Mouse (Mus musculus): ENCODE results near the gene Pex11a. TPM values are rescaled to one million over a fixed set of nuclear protein-coding genes. Genes with fewer than 3 reads are reported as not detected.

Gene Pex11a
- 3.9 TPM for polyA plus RNA-seq (2015; fragmentation: Illumina TruSeq; extraction: RNeasy Lipid Tissue Mini Kit (QIAGEN cat#74804); ENCODE audit: insufficient read depth, low replicate concordance)

DNA sequence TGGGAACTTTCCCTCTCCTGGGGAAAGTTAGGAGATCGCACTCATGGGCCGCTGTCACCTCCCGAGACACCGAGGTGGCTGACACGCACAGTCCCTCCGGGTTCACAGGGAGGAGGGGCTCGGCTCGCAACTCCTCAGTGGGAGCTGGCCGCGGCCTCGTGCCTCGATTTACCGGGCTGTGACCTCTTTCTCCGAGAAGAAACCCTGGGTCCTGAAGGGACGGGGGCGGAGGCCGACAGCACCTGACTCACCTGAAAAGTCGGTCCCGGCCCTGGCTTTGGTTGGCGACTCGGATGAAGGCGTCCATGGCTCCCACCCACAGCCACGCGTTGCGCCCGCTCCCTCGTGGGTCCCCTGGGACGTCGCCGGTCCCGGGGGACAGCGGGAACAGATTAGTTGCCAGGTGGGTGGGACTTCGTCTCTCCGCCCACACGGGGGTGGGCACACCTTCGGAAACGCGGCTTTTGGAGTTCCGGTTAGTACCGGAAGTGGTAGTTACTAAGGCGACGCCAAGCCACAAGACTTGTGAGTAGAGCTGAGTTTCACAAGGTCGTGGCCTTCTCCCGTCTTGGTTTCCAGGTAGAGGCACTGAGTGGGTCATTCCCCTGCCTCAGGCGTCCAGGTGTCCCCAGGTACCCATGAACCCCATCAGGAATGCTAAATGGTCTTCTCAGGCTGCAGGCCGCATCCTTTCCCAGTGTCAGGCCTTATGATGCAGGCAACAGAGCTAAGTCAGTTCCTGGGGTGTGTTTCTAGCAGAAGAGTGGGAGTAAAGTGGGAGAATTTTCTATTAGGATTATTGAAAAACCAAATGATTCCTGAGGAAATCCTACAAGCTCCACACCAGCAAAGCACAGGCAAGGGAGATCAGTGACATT lies at the start of gene Pex11a, which contains the start of gene Wdr93:
Pex11a (minus strand) TSS at position 473 of the 878 bp plus-strand sequence.
Wdr93 (plus strand) TSS at position 505 of the 878 bp plus-strand sequence.

DNA sequence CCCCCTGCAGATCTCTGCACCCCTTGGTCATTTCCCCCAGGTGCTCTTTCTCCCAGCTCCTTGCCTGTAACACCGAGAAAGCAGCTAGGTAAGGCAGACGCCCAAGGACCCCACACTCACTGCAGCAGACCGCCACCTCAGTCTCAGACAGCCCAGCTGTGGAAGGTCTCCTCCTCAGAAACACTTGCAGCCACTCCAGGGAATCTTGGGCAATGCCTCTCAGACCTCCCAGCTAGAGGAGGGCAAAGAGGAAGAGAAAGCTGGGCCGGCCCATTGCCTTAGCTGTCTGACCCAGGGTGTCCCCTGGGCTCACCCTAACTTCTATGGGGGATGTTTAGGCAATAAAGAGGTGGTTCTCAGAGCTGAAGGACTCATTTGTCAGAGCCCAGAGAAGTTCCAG lies 10.3 kb downstream of the Pex11a start, which contains the start of gene Plin1:
Plin1 (minus strand) TSS at position 282 of the 400 bp plus-strand sequence.

DNA sequence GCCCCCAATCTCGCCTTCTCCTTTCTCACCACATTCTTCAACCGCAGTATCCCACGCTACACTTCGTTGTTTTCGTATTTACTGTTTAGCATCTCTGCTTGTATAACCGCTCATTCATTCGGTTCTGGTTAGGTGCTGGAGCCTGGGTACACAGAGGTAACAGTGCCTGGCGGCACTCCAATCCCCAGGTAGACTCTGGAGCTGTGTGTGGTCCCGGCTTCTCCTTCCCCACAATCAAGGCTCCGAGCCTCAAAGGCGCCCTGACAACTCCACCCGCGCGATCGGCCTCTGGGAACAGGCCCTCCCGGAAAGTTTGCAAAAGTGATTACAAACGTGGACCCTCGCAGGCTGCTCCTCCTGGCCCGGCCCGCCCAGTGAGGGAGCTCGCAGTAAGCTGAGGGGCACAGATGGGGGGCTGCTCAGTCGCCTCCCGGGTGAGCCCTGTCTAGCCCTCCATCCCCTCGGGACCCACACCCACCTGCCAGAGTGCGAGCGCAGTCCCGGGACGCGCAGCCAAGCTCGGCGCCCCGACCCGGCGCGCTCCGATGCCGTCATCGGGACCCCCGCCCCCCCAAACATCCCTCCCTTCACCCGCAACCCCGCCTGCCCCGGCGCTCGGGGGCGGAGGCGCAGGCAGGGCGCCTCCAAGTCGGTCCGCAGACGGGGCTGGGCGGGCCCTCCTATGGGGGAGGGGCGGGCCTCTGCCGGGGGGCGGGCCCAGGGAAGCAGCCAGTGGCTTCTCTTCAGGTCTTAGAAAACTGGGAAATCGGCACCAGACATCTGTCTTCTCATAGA lies 27.5 kb downstream of the Pex11a start, which contains the start of gene Kif7:
Kif7 (minus strand) TSS at position 534 of the 795 bp plus-strand sequence.

Other genes with a start within 250 kb of the Pex11a start
- not detected for gene Rhcg, start 125.5 kb downstream of the Pex11a start, polyA plus RNA-seq (2015; fragmentation: Illumina TruSeq; extraction: RNeasy Lipid Tissue Mini Kit (QIAGEN cat#74804); ENCODE audit: insufficient read depth, low replicate concordance)
- 3.0 TPM for gene Ticrr, start 82.9 kb downstream of the Pex11a start, polyA plus RNA-seq (2015; fragmentation: Illumina TruSeq; extraction: RNeasy Lipid Tissue Mini Kit (QIAGEN cat#74804); ENCODE audit: insufficient read depth, low replicate concordance)
- 0.47 TPM for gene Kif7, start 27.4 kb downstream of the Pex11a start, polyA plus RNA-seq (2015; fragmentation: Illumina TruSeq; extraction: RNeasy Lipid Tissue Mini Kit (QIAGEN cat#74804); ENCODE audit: insufficient read depth, low replicate concordance)
- gene Plin1, start 10.2 kb downstream of the Pex11a start, polyA plus RNA-seq (2015; fragmentation: Illumina TruSeq; extraction: RNeasy Lipid Tissue Mini Kit (QIAGEN cat#74804); ENCODE audit: insufficient read depth, low replicate concordance), result 0.76 TPM
- not detected for gene Wdr93, start within 50 bp of the Pex11a start, polyA plus RNA-seq (2015; fragmentation: Illumina TruSeq; extraction: RNeasy Lipid Tissue Mini Kit (QIAGEN cat#74804); ENCODE audit: insufficient read depth, low replicate concordance)
- not detected for gene Mesp1, start 50.7 kb upstream of the Pex11a start, polyA plus RNA-seq (2015; fragmentation: Illumina TruSeq; extraction: RNeasy Lipid Tissue Mini Kit (QIAGEN cat#74804); ENCODE audit: insufficient read depth, low replicate concordance)
- gene Mesp2, start 67.6 kb upstream of the Pex11a start, polyA plus RNA-seq (2015; fragmentation: Illumina TruSeq; extraction: RNeasy Lipid Tissue Mini Kit (QIAGEN cat#74804); ENCODE audit: insufficient read depth, low replicate concordance), result not detected
- gene Anpep, start 117.9 kb upstream of the Pex11a start, polyA plus RNA-seq (2015; fragmentation: Illumina TruSeq; extraction: RNeasy Lipid Tissue Mini Kit (QIAGEN cat#74804); ENCODE audit: insufficient read depth, low replicate concordance), result 33.3 TPM
- gene Ap3s2, start 177.5 kb upstream of the Pex11a start, polyA plus RNA-seq (2015; fragmentation: Illumina TruSeq; extraction: RNeasy Lipid Tissue Mini Kit (QIAGEN cat#74804); ENCODE audit: insufficient read depth, low replicate concordance), result 21.9 TPM
- 9.6 TPM for gene Arpin, start 192.2 kb upstream of the Pex11a start, polyA plus RNA-seq (2015; fragmentation: Illumina TruSeq; extraction: RNeasy Lipid Tissue Mini Kit (QIAGEN cat#74804); ENCODE audit: insufficient read depth, low replicate concordance)